Mouse (Mus musculus) liver, adult 2 months (tissue): Measurements from ENCODE around the gene Slc44a2.

Experiments used
- CTCF ChIP-seq: fragments of 200-500 bp; IDR thresholded peaks from 2 replicates; pipeline ENCODE4 v1.5.1; 2011; ENCODE audit warnings: low read depth, low read length, control low read depth
- POLR2A ChIP-seq: fragments of 200-500 bp; IDR thresholded peaks from 2 replicates; pipeline ENCODE4 v1.6.1; 2011; ENCODE audit warnings: low read length, control low read depth; ENCODE audit not compliant: insufficient read depth; ENCODE audit errors: extremely low read depth

GRCm38 (mm10) chr9:21299014-21299413, 21.5 kb upstream of the Slc44a2 start:
- TF ChIP-seq POLR2A (no peak), CTCF (no peak)
